Mouse (Mus musculus): ENCODE measurements around the gene Gm20518. TPM values are rescaled to one million over a fixed set of nuclear protein-coding genes. Genes with fewer than 3 reads are reported as not detected.

The Gm20518 gene
- total and polyA plus RNA-seq, 2 experiments: 0.09 to 0.34 TPM

GRCm38 (mm10) chr16:17928087-17928580 is 36.7 kb upstream of the Gm20518 start, which contains the start of gene Slc25a1:
TSS of gene Slc25a1 (minus strand) at chr16:17928219.
- TF ChIP-seq POLR2A (IDR thresholded peaks at IDR 0.05; ENCODE audit: extremely low read depth, insufficient read depth, low read length) (peak; percentile 90), CTCF (IDR thresholded peaks at IDR 0.05; ENCODE audit: low read depth, low read length) (no peak)
- no peaks in the 10 kb centered on the region for H3K27me3 ChIP-seq (ENCODE audit: control insufficient read depth, insufficient read depth, low read length)
- peak; percentile 87 for DNase-seq (ENCODE audit: extremely low read depth, low read depth, low spot score)
- H3K27ac ChIP-seq (replicated peaks; ENCODE audit: insufficient read depth, low read depth, low read length): peak within 1 kb of the TSS; percentile 90
- H3K4me3 ChIP-seq (ENCODE audit: insufficient read depth, low read depth, low read length): peak within 1 kb of the TSS; percentile 88
- peaks cover 2% of the 10 kb centered on the region; the same call in 1 of the 2 replicates for H3K36me3 ChIP-seq (ENCODE audit: control insufficient read depth, insufficient read depth, low read length)
- peak within 1 kb of the TSS; percentile 91 for H3K9ac ChIP-seq (ENCODE audit: low read depth, low read length)
- H3K4me1 ChIP-seq (ENCODE audit: control insufficient read depth, insufficient read depth, low read length): peaks cover 13% of the 10 kb centered on the region
- under 1% methylated on average over 47 of the region's 47 CpGs for WGBS
- H3K79me2 ChIP-seq (ENCODE audit: control insufficient read depth, insufficient read depth, low read length): peaks cover 5% of the 10 kb centered on the region; the same call in 1 of the 2 replicates

GRCm38 (mm10) chr16:17927351-17928082 is 36.0 kb upstream of the Gm20518 start:
- H3K79me2 ChIP-seq (ENCODE audit: control insufficient read depth, insufficient read depth, low read length): peaks cover 5% of the 10 kb centered on the region; the same call in 1 of the 2 replicates
- H3K4me3 ChIP-seq (ENCODE audit: insufficient read depth, low read depth, low read length): peak overlapping the region; percentile 88
- H3K27me3 ChIP-seq (ENCODE audit: control insufficient read depth, insufficient read depth, low read length): no peaks in the 10 kb centered on the region
- peaks cover 15% of the 10 kb centered on the region for H3K4me1 ChIP-seq (ENCODE audit: control insufficient read depth, insufficient read depth, low read length)
- WGBS: 1% methylated on average over 72 of the region's 72 CpGs
- peak; percentile 42 for DNase-seq (ENCODE audit: extremely low read depth, low read depth, low spot score)
- peak overlapping the region; percentile 91 for H3K9ac ChIP-seq (ENCODE audit: low read depth, low read length)
- H3K27ac ChIP-seq (replicated peaks; ENCODE audit: insufficient read depth, low read depth, low read length): peak overlapping the region; percentile 90
- H3K36me3 ChIP-seq (ENCODE audit: control insufficient read depth, insufficient read depth, low read length): peaks cover 2% of the 10 kb centered on the region; the same call in 1 of the 2 replicates
- no peak for TF ChIP-seq CTCF (IDR thresholded peaks at IDR 0.05; ENCODE audit: low read depth, low read length)
- no peak for TF ChIP-seq POLR2A (IDR thresholded peaks at IDR 0.05; ENCODE audit: extremely low read depth, insufficient read depth, low read length)

GRCm38 (mm10) chr16:17922163-17922538 is 30.7 kb upstream of the Gm20518 start:
- Histone ChIP-seq H3K36me3 (ENCODE audit: control insufficient read depth, insufficient read depth, low read length) (peaks cover 2% of the 10 kb centered on the region; the same call in 1 of the 2 replicates), H3K9ac (ENCODE audit: low read depth, low read length) (peak overlapping the region; percentile 59), H3K27ac (replicated peaks; ENCODE audit: insufficient read depth, low read depth, low read length) (peak overlapping the region; percentile 38), H3K4me3 (ENCODE audit: insufficient read depth, low read depth, low read length) (peak overlapping the region; percentile 63), H3K4me1 (ENCODE audit: control insufficient read depth, insufficient read depth, low read length) (peaks cover 19% of the 10 kb centered on the region), H3K27me3 (ENCODE audit: control insufficient read depth, insufficient read depth, low read length) (no peaks in the 10 kb centered on the region), H3K79me2 (ENCODE audit: control insufficient read depth, insufficient read depth, low read length) (peaks cover 2% of the 10 kb centered on the region; the same call in 1 of the 2 replicates)
- DNase-seq (ENCODE audit: extremely low read depth, low read depth, low spot score): no peak
- no peak for TF ChIP-seq POLR2A (IDR thresholded peaks at IDR 0.05; ENCODE audit: extremely low read depth, insufficient read depth, low read length)
- TF ChIP-seq CTCF (IDR thresholded peaks at IDR 0.05; ENCODE audit: low read depth, low read length): no peak
- WGBS: 0% methylated on average over 14 of the region's 14 CpGs

- Histone ChIP-seq H3K4me1 (ENCODE audit: control insufficient read depth, insufficient read depth, low read length) (peaks cover 16% of the 10 kb centered on the region), H3K36me3 (ENCODE audit: control insufficient read depth, insufficient read depth, low read length) (peaks cover 2% of the 10 kb centered on the region; the same call in 1 of the 2 replicates), H3K27ac (replicated peaks; ENCODE audit: insufficient read depth, low read depth, low read length) (peak overlapping the region; percentile 74), H3K27me3 (ENCODE audit: control insufficient read depth, insufficient read depth, low read length) (no peaks in the 10 kb centered on the region), H3K4me3 (ENCODE audit: insufficient read depth, low read depth, low read length) (peak overlapping the region; percentile 63), H3K9ac (ENCODE audit: low read depth, low read length) (peak overlapping the region; percentile 84), H3K79me2 (ENCODE audit: control insufficient read depth, insufficient read depth, low read length) (no peaks in the 10 kb centered on the region)
- DNase-seq (ENCODE audit: extremely low read depth, low read depth, low spot score): peak; percentile 87
- TF ChIP-seq CTCF (IDR thresholded peaks at IDR 0.05; ENCODE audit: low read depth, low read length) (peak; percentile 63), POLR2A (IDR thresholded peaks at IDR 0.05; ENCODE audit: extremely low read depth, insufficient read depth, low read length) (peak; percentile 66)
- under 1% methylated on average over 47 of the region's 47 CpGs for WGBS
These were observed 30.1 kb upstream of the Gm20518 start for GRCm38 (mm10) chr16:17921325-17922162.

- Histone ChIP-seq H3K9ac (ENCODE audit: low read depth, low read length) (no peak overlapping the region), H3K27ac (replicated peaks; ENCODE audit: insufficient read depth, low read depth, low read length) (no peak overlapping the region), H3K27me3 (ENCODE audit: control insufficient read depth, insufficient read depth, low read length) (no peaks in the 10 kb centered on the region), H3K4me3 (ENCODE audit: insufficient read depth, low read depth, low read length) (no peak overlapping the region), H3K36me3 (ENCODE audit: control insufficient read depth, insufficient read depth, low read length) (peaks cover 2% of the 10 kb centered on the region; the same call in 1 of the 2 replicates), H3K79me2 (ENCODE audit: control insufficient read depth, insufficient read depth, low read length) (no peaks in the 10 kb centered on the region), H3K4me1 (ENCODE audit: control insufficient read depth, insufficient read depth, low read length) (peaks cover 12% of the 10 kb centered on the region)
- no peak for DNase-seq (ENCODE audit: extremely low read depth, low read depth, low spot score)
- no peak for TF ChIP-seq CTCF (IDR thresholded peaks at IDR 0.05; ENCODE audit: low read depth, low read length)
- no peak for TF ChIP-seq POLR2A (IDR thresholded peaks at IDR 0.05; ENCODE audit: extremely low read depth, insufficient read depth, low read length)
- WGBS: 41% methylated on average over 20 of the region's 20 CpGs
These were observed 29.1 kb upstream of the Gm20518 start for GRCm38 (mm10) chr16:17920586-17920985.
